ENCODE assay signal across 8 mouse cellular contexts in genomic region chr11:98961051-98961592, GRCm38 (mm10). TPM values are rescaled to one million over a fixed set of nuclear protein-coding genes. Genes with fewer than 3 reads are reported as not detected.
DNase-seq lines count a peak whose midpoint lies in the region; ATAC-seq lines count a peak whose summit lies in the region.

No protein-coding gene starts in this region.

- H3K36me3 ChIP-seq in heart, embryonic 11.5 days (ENCODE audit: control insufficient read depth, insufficient read depth, low read length), result peaks cover 2% of the 10 kb centered on the region
- H3K36me3 ChIP-seq in midbrain, embryonic 13.5 days, result no peaks in the 10 kb centered on the region

- DNase-seq in cerebellum, adult 9-11 months, result peak; percentile 55
- DNase-seq in cerebellum, adult 9-10 months, result no peak
- DNase-seq in adipocyte (ENCODE audit: low spot score), result peak; percentile 88
- DNase-seq in kidney, postnatal 14 days, result peak; percentile 64
- DNase-seq in left cerebral cortex, postnatal 4 days, result no peak
- DNase-seq in yolk sac, embryonic 10.5 days (ENCODE audit: low spot score), result no peak

- peaks cover 72% of the 10 kb centered on the region for H3K4me1 ChIP-seq in heart, embryonic 11.5 days (ENCODE audit: control insufficient read depth, insufficient read depth, low read length)
- H3K4me1 ChIP-seq in midbrain, embryonic 13.5 days (replicated peaks), result peaks cover 71% of the 10 kb centered on the region

- H3K4me3 ChIP-seq in heart, embryonic 11.5 days (ENCODE audit: low read depth, low read length), result peak overlapping the region; percentile 65
- peak overlapping the region; percentile 58 for H3K4me3 ChIP-seq in midbrain, embryonic 13.5 days (replicated peaks)

- 6% methylated on average over 18 of the region's 18 CpGs for WGBS in heart, embryonic 11.5 days (ENCODE audit: insufficient replicate concordance)
- 2% methylated on average over 18 of the region's 18 CpGs for WGBS in midbrain, embryonic 13.5 days

- H3K9me3 ChIP-seq in heart, embryonic 11.5 days (replicated peaks; ENCODE audit: control insufficient read depth, low read length), result no peaks in the 10 kb centered on the region
- H3K9me3 ChIP-seq in midbrain, embryonic 13.5 days, result no peaks in the 10 kb centered on the region

- no peak for ATAC-seq in heart, embryonic 11.5 days (replicated peaks; ENCODE audit: insufficient number of reproducible peaks, low FRiP score, low TSS enrichment)
- ATAC-seq in midbrain, embryonic 13.5 days, result no peak

- peak overlapping the region; percentile 78 for H3K9ac ChIP-seq in heart, embryonic 11.5 days (ENCODE audit: low read depth, low read length)
- H3K9ac ChIP-seq in midbrain, embryonic 13.5 days (replicated peaks), result peak overlapping the region; percentile 75

- intact Hi-C loops in left cerebral cortex, postnatal 4 days (cut with DNase I), result no loop called here

- H3K27me3 ChIP-seq in heart, embryonic 11.5 days (ENCODE audit: control insufficient read depth, insufficient read depth, low read length), result no peaks in the 10 kb centered on the region
- peaks cover 22% of the 10 kb centered on the region for H3K27me3 ChIP-seq in midbrain, embryonic 13.5 days

- H3K27ac ChIP-seq in heart, embryonic 11.5 days (ENCODE audit: low read depth, low read length), result peak overlapping the region; percentile 77
- no peak overlapping the region for H3K27ac ChIP-seq in midbrain, embryonic 13.5 days

- peak overlapping the region; percentile 97 for H3K4me2 ChIP-seq in heart, embryonic 11.5 days
- H3K4me2 ChIP-seq in midbrain, embryonic 13.5 days (replicated peaks), result peak overlapping the region; percentile 98

RNA-seq across cellular contexts. Expression of gene Gjd3, which starts 21.7 kb away (rescaled TPM):
- polyA plus RNA-seq in heart, embryonic 11.5 days (2014; fragmentation: Nextera tagmentation; extraction: Ambion mirVana), result 1.3 and 1.5 TPM in 2 replicates
- 0.58 and 0.99 TPM in 2 replicates for polyA plus RNA-seq in midbrain, embryonic 13.5 days (2015; fragmentation: Nextera tagmentation; extraction: Ambion mirVana)
- 1 to 10 TPM; 2.2 to 3.4 TPM for total RNA-seq in left cerebral cortex, postnatal 4 days (2021)

RNA-seq across cellular contexts. Expression of gene Rara, which starts 33.5 kb away (rescaled TPM):
- polyA plus RNA-seq in heart, embryonic 11.5 days (2014; fragmentation: Nextera tagmentation; extraction: Ambion mirVana), result 34.9 and 36.6 TPM in 2 replicates
- polyA plus RNA-seq in midbrain, embryonic 13.5 days (2015; fragmentation: Nextera tagmentation; extraction: Ambion mirVana), result 7.5 and 9.1 TPM in 2 replicates
- total RNA-seq in left cerebral cortex, postnatal 4 days (2021), result 10 to 100 TPM; 20.3 to 21.5 TPM

RNA-seq across cellular contexts. Expression of gene Cdc6, which starts 53.5 kb away (rescaled TPM):
- 33.6 and 34.0 TPM in 2 replicates for polyA plus RNA-seq in heart, embryonic 11.5 days (2014; fragmentation: Nextera tagmentation; extraction: Ambion mirVana)
- polyA plus RNA-seq in midbrain, embryonic 13.5 days (2015; fragmentation: Nextera tagmentation; extraction: Ambion mirVana), result 10.6 and 11.3 TPM in 2 replicates
- 1 to 10 TPM; 1.4 to 1.8 TPM for total RNA-seq in left cerebral cortex, postnatal 4 days (2021)

Comparison
In these comparisons a context has a peak if more than half of its experiments do, and no peak if none do; other contexts are left out.
1. DNase-seq: peak in cerebellum, adult 9-11 months (single experiment), adipocyte (single experiment) and kidney, postnatal 14 days (single experiment); none in cerebellum, adult 9-10 months (single experiment), left cerebral cortex, postnatal 4 days (single experiment) and yolk sac, embryonic 10.5 days (single experiment).